Mouse (Mus musculus) kidney, postnatal 10 days (tissue): ENCODE data around the gene Mdh2.

ENCODE experiments used
- DNase-seq: peaks from one replicate; pipeline ENCODE4 v3.0.0; 2021; ENCODE audit warnings: mixed read lengths

The Mdh2 gene

DNA sequence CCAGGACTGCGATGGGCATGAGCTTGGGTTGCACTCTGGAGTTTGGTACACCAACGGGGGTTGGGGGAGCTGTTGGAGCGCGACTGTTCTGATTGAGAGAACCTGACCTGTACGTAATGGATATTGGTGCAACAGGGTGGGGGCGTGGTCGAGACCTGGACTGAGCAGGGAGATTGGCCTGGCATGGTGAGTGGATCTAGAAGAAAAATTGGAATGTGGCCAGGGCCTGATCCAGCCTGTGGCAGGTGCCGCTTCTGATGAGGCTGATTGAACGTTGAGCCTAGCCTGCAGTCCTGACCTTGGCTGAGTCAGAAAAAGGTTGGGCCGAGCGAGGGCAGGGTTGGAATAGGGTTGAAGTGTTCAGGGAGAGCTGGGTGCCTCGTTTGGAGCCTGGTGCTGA is 57.7 kb downstream of the Mdh2 start:
- peak; percentile 26 for DNase-seq
